Mouse (Mus musculus) urinary bladder, postnatal 14 days (tissue): ENCODE results near the gene Lyl1.

Experiments
- DNase-seq: peaks from one replicate; pipeline ENCODE4 v3.0.0; 2021; ENCODE audit warnings: low spot score

Lyl1 gene

DNA sequence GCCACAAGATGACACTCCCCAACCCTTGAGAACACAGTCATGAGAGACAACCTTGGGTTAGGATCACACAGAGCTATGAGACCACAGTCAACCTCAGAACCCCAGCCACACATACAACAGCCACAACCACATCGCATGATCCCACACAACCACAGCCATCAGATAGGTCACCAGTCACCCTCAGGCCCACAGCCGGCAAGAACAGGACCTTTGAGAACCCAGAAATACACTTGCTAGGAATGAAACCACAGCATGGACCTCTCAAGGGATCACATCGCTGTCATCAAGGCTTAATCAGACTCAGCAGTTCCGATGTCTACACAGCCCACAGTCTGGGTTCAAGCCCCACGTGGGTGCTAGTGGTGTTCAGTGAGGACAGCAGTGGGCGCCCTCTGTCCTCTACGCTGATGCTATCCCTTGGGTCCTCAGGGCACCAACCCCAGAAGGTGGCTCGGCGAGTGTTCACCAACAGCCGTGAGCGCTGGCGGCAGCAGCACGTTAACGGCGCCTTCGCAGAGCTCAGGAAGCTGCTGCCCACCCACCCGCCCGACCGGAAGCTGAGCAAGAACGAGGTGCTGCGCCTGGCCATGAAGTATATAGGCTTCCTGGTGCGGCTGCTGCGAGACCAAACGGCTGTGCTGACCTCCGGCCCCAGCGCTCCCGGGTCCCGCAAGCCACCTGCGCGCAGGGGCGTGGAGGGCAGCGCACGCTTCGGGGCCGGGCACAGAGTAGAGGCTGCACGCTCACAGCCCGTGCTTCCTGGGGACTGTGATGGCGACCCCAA lies 2.4 kb downstream of the Lyl1 start:
- DNase-seq = no peak

DNA sequence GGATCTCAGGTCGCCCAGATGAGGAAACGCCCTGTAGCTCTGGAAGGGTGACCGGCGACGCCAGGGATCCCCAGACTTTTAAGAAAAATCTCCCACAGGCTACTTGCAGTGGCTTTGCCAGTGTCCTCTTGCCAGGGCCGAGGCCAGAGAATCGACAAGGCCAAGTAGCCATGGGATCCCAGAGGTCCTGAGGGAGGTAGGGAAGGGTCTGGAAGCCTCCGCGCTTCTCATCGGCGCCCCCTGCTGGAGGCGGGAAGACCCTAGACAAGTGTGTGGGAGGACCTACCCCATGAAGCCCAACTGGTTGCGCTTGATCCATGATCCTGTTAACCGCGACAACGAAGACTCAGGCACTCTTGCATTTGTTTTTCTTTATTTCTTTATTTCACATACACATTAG lies 3.1 kb downstream of the Lyl1 start:
- DNase-seq = peak; percentile 77

DNA sequence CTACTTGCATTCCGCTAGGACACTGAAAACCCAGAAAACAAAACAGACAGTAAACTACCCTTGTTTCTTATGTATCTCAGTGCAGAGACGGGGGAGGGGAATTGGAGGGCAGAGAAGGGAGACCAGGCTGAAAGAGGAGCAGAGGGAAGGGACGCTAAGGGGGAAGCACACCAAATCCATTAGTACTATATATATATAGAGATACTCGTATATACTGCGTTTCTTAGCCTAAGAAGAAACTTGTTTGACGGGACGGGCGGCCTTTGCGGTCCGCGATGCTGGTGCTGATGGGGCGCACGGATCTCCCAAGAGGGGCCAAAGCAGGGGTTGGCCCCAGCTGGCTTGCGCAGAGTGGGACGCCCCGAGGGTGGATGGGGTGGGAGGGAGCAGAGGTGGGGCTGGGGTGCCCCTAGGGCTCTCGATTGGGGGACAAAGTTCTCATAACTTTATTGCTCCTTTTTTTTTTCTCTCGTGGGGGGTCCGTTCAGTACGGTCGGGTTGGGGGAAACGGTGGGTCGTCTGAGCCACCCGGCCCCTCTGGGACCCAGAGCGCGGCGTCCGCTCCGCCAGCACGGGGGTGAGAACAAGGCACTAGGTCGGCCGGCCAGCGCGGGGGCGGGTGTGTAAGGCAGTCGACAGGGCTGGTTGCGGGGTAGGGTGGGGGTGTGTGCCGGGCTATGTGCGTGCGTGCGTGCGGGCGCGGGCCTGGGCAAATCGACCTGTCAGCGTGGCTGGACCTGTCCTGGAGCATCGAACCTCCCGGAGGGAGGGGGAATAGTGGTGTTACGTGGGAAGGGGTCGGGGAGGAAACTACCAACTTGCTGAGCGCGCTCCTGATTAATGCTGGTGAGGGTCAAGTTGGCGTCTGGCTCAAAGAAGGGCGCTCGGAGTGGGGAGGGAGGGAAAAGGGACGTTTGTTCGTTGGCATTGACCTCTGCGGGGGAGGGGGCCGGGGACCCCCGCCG lies 3.9 kb downstream of the Lyl1 start:
- peak; percentile 37 for DNase-seq

DNA sequence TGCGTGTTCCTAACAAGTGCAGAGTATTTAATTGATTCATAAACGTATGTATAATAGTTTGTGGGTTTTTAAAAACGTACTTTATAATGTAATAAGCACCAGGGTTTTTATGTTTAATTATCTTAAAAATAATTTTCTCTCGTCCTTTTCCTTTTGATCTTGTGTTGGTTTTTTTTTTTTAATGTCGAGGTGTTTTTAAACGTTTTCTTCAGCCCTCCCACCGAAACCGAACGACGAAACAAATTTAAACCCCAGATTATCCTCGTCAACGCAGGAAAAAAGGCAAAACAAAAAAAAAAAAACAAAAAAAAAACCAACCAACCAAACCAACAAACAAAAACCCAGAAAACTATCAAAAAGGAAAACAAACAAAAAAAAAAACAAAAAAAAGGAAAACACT lies 4.7 kb downstream of the Lyl1 start:
- DNase-seq = no peak

DNA sequence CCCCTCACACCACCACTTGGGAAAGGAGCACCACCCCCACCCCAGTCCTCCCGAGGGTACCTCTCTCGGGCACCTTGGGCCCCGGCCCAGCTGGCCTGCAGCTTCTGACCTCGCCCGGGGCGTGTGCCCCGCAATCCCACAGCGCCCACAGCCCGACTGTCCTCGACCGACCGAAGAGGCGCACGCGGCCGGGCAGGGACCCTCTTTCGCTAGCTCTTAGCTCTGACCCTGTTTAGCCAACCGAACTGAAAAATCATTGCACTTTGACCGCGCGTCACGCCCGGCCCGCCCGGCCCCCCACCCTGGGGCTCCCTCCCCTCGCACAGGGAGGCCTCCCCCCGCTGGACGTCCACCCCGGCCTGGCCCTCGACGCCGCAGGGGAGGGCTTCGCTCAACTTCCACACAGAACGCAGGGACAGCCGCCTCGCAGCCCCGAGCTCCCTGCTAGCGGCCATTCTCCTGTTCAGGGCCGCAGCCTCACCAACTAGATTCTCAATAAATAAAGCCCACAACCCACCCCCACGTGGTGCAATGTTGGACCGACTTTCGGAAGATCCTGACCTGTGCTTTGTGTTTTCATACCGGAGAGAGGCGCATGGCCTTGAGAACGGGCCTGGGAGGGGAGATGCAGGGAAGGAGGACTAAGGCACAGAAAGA lies 5.5 kb downstream of the Lyl1 start:
- no peak for DNase-seq

DNA sequence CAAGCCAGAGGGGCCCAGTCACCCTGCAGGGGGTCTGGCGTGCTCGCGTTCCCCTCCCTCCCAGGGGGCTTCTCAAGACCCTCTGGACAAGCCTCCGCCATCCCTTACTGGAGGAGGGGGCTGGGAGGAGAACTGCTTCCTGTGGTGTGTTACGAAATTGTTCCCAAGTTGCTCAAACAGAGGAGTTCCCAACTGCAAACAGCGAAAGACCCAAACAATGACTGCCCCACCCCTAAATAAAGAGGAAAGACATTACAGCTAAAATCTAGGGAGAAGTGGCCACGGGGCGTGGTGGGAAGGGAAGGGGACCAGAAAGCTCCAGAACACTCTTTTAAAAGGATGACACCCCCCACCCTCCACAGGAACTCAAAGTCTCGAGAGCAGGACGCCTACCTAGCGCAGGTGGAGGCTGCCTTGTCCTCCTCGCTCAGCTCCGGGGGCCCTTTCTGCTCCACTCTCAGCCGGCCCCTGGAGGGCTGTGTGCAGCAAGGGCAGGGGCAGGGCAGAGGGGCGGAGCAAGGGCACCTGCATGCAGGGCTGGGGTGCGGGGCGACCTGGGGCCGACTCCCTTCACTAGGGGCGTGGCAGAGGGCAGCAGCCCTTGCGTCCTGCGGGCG lies 6.1 kb downstream of the Lyl1 start:
- peak; percentile 51 for DNase-seq

DNA sequence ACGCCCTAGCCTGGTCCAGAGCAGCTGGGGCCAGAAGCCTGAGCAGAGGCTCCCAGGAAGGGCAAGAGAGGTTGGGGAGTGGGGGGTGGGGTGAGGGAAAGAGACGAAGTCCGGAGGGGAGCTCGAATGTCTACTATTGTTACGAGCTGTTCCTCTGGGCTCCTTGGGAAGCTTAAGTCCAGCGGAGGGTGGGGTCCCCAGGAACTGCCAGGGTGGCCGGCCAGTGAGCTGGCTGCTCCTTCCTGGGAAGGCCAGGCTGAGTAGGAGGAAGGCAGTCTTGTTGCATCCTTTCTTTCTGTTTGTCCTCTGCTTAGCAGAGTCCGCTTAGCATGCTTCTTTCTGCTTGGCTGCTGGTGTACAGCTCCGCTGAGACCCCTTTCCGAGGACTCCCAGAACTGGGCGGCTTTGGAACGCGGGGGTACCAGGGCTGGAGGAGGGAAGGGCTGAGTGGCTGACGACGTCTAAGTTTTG lies 6.8 kb downstream of the Lyl1 start:
- peak; percentile 53 for DNase-seq

DNA sequence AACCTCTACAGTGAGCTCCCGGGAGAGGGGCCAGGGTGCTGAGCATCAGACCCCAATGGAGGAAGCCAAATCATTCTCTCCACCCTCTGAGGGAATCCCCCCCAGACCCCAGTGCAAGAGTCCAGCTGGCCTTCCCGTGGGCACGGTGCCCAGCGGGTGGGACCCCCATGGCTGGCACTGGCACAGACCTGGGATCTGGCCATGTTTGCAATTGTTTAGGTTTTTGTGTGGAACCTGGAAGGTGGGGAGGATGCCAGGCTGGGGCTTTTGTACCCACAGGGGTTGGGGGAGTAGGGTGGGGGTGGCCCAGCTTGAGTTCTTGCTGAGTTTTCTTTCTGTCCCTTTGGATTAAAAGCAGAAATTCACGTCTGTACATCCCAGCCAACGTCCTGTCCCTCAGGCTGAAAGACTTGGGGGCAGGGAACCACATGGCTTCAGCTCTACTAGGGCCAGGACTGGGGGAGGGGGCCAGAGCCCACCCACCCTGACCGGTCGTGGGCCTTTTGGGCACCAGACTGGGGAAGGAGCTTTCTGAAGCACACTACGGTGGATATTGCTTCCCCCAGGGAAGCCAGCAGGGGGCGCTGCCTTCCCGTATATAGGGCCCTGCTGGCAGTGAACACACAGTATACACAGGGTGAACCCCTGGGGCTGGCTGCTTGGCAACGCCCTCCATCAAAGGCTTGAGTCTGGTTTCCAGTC lies 7.7 kb downstream of the Lyl1 start:
- peak; percentile 84 for DNase-seq

DNA sequence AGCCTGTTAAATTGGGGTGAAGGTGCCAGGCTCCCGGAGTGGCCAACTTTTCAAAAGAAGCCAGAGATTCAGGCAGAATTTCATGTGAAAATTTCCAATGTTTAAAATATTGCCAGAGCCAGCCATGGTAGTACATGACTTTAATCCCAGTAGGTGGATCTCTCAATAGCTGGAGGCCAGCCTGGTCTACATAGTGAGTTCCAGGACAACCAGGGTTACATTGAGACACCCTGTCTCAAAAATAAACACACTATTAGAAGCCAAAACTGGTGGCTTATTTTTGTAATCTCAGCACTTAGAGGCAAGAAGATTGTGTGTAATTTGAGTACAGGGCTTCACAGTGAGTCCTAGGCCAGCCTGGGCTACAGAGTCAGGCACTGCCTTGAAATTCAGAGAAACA lies 8.7 kb downstream of the Lyl1 start:
- no peak for DNase-seq

DNA sequence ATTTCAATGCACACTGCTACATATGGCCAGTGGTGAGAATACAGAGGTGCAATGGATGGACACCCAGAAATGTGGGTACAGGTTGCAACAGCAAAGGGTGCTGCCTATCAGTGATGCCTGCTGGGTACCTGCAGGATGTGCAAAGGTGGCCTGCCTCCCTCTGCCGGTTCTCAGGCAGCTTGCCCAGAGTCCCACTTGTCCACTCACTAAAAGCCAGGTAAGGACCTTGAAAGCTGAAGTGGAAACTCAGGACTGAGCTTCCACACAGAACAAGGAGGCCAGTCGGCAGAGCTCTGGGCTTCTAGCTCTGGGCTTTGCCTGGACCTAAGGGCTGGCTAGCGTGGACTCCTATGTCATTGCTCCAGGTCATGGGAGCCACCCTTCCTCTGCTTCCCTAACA lies 10.1 kb downstream of the Lyl1 start:
- DNase-seq = no peak

DNA sequence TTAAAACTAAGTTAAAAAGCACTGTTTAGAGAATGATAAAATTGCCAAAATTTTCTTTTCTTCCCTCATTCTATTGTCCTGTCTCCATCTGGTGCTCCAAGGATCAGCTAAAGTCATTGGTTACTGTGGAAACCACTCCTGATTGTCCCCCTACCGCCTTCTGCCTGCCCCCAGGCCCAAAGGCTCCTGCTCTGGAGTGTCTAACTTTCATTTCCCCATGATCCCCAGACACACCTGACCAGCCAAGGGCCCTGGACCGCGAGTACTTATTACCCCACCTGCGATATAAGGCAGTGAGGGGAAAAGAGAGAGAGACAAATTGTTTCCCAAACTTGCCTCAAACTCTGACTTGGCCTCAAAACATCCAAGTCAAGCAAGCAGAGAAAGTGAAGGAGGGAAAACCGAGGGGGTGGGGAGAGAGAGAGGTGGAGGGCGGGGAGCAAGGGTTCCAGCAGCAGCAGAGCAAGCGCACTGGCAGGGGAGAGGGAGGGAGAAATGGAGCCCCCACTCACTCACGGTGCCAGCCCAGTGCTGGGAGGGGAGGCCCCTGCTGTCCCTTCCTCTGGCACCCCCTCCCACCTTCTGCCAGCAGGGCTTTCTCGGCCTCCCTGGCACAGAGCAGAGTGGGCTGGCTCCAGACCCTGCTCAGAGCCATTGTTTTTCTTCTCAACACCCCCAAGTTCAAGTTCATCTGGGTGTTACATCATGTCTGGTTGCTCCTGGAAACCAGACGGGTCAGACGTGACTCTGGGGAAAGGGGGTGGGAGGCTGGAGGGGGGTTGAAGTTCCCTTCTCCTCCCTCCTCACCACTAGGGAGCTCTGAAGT lies 10.9 kb downstream of the Lyl1 start:
- DNase-seq = peak; percentile 42

DNA sequence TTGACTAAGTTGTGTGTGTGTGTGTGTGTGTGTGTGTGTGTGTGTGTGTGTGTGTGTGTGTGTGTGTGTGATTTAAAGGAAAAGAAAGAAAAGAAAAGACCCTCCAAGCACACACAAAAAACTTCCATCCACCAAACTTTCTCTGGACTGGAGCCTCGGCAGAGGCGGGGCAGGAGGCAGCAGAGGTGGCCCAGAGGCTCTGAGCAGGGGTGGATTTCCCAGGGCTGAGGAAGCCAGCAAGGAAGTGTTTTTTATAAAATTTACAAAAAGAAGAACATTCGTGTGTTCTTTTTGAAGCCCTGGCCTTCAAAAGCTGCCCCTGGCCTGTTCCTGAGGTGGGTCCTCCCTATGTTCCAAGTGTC lies 11.5 kb downstream of the Lyl1 start:
- peak; percentile 39 for DNase-seq

DNA sequence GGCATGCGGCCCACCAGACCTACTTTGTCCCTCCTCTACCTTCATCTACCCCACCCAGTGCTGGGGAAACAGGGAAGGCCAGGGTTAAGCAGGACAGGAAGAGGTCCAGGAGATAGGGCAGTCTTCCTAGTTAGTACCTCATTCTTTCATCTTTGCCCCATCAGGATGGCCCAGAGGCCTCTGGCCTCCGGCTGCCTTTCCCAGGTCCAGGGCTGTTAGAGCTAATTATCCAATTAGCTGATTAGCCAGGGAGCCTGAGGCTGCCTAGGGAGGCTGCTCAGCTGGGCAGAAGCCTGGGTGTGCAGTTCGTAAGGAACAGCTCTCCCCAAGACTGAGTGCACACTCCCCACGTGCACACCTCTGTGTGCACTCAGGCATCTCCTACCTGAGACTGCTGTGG lies 12.1 kb downstream of the Lyl1 start:
- no peak for DNase-seq

DNA sequence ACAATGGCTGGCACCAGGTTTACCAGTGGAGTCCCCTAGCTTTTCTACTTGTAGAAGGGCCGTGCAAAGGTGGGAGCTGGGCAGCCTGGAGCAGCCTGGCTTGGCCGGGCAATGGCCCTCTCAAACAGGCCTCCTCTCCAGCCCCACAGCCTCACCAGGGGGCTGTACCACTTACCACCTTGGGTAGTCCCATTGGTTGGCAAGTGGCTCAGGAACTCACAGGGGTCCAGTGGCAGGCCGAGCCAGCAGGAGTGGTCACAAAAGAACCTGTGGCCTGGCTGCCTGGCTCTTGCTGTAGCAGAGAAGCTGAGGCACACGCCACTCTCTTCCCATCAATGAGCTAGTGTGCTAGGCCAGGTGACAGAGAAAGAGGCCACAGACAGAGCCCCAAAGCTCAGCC lies 12.9 kb downstream of the Lyl1 start:
- DNase-seq = no peak

DNA sequence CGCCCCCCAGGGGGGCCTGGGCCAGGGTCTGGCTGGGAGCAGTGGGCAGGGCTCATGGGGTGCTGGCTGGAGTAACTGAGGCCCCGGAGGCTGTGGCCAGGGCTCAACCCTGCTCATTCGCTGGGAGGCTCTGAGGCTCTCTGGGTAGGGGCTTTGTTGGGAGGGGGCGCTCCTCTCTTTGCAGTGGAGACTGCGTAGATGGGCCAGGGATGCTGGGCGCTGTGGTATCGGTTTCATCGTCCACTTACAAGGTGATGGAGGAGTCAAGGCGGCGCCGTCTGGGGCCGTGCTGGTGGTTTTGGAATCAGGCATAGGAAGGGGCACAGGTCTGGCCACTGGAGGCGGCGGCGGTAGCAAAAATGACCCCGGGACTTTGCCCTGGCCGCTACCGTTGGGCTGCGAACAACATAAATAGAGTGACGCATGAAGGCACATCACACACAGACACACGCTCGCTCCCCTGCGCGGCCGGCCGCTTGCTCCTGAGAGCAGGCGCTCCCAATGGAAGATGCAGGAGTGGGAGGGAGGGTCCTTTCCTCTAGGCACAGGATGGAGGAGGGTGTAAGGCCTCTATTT lies 14.7 kb downstream of the Lyl1 start:
- DNase-seq = no peak

DNA sequence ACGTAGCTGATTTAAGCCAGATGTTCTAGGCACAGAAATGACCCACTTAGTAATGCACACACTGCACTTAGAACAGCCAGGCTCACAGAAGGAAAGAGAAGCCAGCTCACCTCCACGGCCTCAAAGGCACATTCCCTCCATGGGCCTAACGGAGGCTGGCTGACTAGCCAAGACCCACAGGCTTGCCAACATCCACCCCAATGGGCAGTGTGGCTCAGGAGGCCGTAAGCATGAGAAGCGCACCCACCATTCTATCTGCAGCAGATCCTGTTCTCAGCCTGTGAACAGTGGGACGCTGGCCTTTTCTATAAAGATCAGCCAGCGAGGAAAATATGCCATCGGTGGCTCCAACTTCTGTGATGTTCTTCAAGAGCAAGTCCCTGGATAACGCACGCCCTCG lies 15.5 kb downstream of the Lyl1 start:
- DNase-seq = no peak

DNA sequence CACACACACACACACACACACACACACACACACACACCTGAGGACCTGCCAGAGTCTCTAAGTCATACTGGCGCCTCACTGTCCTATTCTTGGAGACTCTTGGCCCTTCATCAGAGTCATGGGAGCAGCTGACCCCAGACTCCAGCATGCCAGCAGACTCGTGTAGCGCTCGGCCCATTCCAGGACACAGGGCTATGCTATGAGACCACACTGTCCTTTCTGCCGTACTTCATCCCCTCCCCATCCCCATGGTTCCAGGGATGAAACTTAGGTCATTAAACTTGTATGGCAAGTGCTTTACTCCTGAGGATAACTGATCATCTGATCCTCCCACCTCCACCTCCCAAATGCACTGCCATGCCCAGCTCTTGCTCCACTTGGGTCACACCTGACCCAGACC lies 17.2 kb downstream of the Lyl1 start:
- no peak for DNase-seq

DNA sequence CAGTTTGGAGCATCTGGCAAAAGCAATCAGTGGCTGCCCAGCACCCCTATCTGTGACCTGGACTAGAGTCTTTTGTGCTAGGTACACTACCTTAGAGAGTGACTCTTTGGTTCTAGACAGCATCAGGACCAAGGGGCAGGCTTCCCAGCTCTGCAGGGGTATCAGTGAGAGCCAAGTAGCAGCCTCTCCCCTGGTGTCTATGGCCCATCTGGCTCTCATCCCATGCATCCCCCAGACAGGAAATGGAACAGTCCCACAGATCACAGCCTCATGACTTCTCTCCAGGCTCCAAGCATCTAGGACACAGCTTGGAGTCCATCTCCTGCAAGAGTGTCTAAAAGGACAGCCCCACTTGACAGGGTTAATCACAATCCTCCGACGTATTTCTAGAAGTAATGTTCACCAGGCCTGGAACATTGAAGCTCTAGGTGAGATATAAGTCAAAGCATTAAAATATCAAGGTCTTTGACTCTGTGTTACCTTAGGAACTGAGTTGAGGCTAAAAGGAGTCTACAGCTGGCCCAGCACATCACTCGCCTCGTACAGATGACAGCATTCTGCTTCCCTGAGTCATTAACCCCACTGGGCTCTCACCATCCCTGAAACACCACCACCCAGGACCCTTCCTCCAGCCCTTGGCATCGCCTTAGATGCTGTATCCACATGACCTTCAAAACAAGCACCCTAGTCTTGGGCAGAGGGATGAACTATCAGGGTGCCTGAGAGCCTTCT lies 17.9 kb downstream of the Lyl1 start:
- no peak for DNase-seq

DNA sequence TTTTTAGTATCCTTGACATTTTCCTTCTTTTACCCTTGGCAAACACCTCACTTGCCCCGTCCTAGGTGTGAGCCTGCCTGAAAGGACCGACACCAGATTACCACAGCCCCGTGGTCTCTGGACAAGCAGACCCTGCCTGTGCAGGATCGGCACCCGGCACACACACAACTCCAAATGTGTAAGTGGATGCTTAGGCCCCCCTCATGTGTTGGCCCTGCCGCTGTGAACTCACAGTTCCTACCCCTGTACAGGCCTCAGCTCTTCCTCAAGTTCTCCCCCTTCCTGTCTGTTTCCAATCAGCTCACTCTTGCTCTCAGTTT lies 21.2 kb downstream of the Lyl1 start:
- no peak for DNase-seq
